Mouse (Mus musculus) embryonic facial prominence, embryonic 11.5 days (tissue): ENCODE measurements around the gene Plch2. TPM values are rescaled to one million over a fixed set of nuclear protein-coding genes. Genes with fewer than 3 reads are reported as not detected.

Source experiments
- ATAC-seq: fragments of 200-750 bp; cut with Nextera tagmentation; replicated peaks from 2 replicates; pipeline ENCODE4 v1.8.0; 2017; ENCODE audit warnings: low read depth; ENCODE audit not compliant: insufficient number of reproducible peaks, low FRiP score, low TSS enrichment
- DNase-seq: peaks from one replicate; pipeline ENCODE4 v3.0.0-alpha.2; 2015; ENCODE audit warnings: low spot score
- H3K27ac ChIP-seq: fragments of 300-500 bp; sonication (generic); replicated peaks from 2 replicates; pipeline ENCODE4 v1.5.1; 2014; ENCODE audit warnings: mild to moderate bottlenecking, low read depth, low read length, control low read depth
- H3K27me3 ChIP-seq: fragments of 300-500 bp; sonication (generic); 2 replicates; pipeline ENCODE4 v1.6.1; 2014; ENCODE audit warnings: mild to moderate bottlenecking, low read length, moderate library complexity, mixed read lengths; ENCODE audit not compliant: control insufficient read depth, insufficient read depth
- H3K36me3 ChIP-seq: fragments of 300-500 bp; sonication (generic); replicated peaks from 2 replicates; pipeline ENCODE4 v1.6.1; 2014; ENCODE audit warnings: low read depth, mild to moderate bottlenecking, low read length, moderate library complexity, mixed read lengths; ENCODE audit not compliant: control insufficient read depth, insufficient read depth
- H3K4me1 ChIP-seq: fragments of 300-500 bp; sonication (generic); 2 replicates; pipeline ENCODE4 v1.6.1; 2014; ENCODE audit warnings: low read length, mixed read lengths; ENCODE audit not compliant: control insufficient read depth, insufficient read depth
- H3K4me2 ChIP-seq: fragments of 300-500 bp; sonication (generic); 2 replicates; pipeline ENCODE4 v1.6.1; 2014; ENCODE audit warnings: low read depth, mild to moderate bottlenecking, control low read depth, low read length, moderate library complexity
- H3K4me3 ChIP-seq: fragments of 300-500 bp; sonication (generic); 2 replicates; pipeline ENCODE4 v1.5.1; 2014; ENCODE audit warnings: low read depth, low read length, control low read depth
- H3K9ac ChIP-seq: fragments of 300-500 bp; sonication (generic); replicated peaks from 2 replicates; pipeline ENCODE4 v1.6.1; 2014; ENCODE audit warnings: mild to moderate bottlenecking, control low read depth, low read length
- H3K9me3 ChIP-seq: fragments of 300-500 bp; sonication (generic); replicated peaks from 2 replicates; pipeline ENCODE4 v1.6.1; 2016; ENCODE audit warnings: mild to moderate bottlenecking, low read length, inconsistent platforms, mixed read lengths; ENCODE audit not compliant: control insufficient read depth
- WGBS: fragments of 180-500 bp; shearing (Covaris S2); extraction: QIAGEN DNeasy Blood & Tissue Kit; methylation state at CpG from one replicate; pipeline ENCODE4 v1.1.7; 2014; 5-methylcytosine and 5-hydroxymethylcytosine counted together
- polyA plus RNA-seq: library from polyadenylated mRNA; unstranded; fragments of >200 nt; fragmentation: Nextera tagmentation; extraction: Ambion mirVana; gene quantifications from 2 replicates; pipeline ENCODE4 v1.2.1, GENCODE M21; 2014

The Plch2 gene
- polyA plus RNA-seq, 1 experiment from 2014 or later = 1.4 TPM

GRCm38 (mm10) chr4:155012115-155012514 is 44.5 kb downstream of the Plch2 start:
- no peak overlapping the region for H3K4me3 ChIP-seq
- no peaks in the 10 kb centered on the region for H3K9me3 ChIP-seq
- H3K4me2 ChIP-seq = no peak overlapping the region
- H3K27ac ChIP-seq = no peak overlapping the region
- WGBS = 54% methylated on average over 2 of the region's 2 CpGs
- no peaks in the 10 kb centered on the region for H3K36me3 ChIP-seq
- ATAC-seq (no peak), DNase-seq (no peak)
- no peaks in the 10 kb centered on the region for H3K27me3 ChIP-seq
- H3K4me1 ChIP-seq = no peaks in the 10 kb centered on the region
- no peak overlapping the region for H3K9ac ChIP-seq

DNA sequence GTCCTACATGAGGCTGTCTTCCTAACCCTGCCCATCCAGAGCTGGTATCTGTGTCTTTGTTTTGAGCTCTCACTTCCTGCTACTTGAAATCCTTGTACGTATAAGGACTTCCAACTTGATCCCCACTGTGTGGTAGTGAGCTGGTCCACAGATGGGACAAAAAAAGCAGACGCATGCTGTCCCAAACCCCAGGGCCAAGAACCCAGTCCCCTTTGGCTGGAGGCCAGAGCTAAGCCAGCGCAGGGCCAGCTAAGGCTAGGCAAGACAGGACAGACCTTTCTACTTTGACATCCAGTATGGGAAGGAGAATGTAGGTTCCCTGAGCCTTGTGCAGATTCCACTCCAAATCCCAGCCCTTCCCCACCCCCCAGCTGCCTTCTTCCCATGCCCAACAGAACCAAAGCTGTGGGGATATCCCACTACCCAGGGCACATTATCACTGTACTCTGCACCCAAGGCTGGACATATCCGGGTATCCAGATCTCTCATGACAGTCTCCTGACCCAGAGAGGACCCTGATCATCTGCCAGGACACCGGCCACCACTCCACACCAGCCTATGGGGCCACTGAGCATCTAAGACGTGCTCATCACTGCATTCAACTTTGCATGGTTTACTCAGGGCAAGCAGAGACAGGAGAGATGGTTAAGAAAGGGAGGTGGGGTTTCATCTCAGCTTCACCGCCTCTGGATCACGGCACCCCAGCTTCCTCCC is 45.1 kb downstream of the Plch2 start:
- Histone ChIP-seq H3K9me3 (no peaks in the 10 kb centered on the region), H3K4me2 (no peak overlapping the region), H3K27me3 (no peaks in the 10 kb centered on the region), H3K36me3 (no peaks in the 10 kb centered on the region), H3K4me1 (no peaks in the 10 kb centered on the region), H3K9ac (no peak overlapping the region), H3K4me3 (no peak overlapping the region), H3K27ac (no peak overlapping the region)
- WGBS = 79% methylated on average over 8 of the region's 8 CpGs
- no peak for DNase-seq
- no peak for ATAC-seq

GRCm38 (mm10) chr4:155010870-155011269 is 45.7 kb downstream of the Plch2 start:
- Histone ChIP-seq H3K27ac (no peak overlapping the region), H3K27me3 (no peaks in the 10 kb centered on the region), H3K9ac (no peak overlapping the region), H3K4me2 (no peak overlapping the region), H3K4me3 (no peak overlapping the region), H3K36me3 (no peaks in the 10 kb centered on the region), H3K9me3 (no peaks in the 10 kb centered on the region), H3K4me1 (no peaks in the 10 kb centered on the region)
- WGBS = 88% methylated on average over 5 of the region's 5 CpGs
- DNase-seq (no peak), ATAC-seq (no peak)

DNA sequence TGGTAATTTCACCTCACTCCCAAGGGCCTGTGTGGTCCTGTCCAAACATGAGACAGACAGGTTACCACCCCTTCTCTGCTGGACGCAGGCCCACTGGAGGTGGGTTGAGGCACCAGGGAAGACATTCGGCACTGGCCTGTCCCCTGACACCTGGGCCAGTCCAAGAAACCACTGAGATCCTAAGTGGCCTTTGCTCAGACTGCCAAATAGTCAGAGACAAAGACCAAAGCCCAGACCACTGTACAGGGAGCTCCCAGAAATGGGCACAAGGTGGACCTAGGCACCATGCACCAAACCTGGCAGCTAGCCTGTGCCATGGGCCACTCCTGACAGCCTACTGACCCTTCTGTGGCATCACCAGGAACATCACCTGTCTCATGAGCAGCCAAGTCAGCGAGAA is 47.4 kb downstream of the Plch2 start:
- Histone ChIP-seq H3K27ac (no peak overlapping the region), H3K27me3 (no peaks in the 10 kb centered on the region), H3K4me3 (no peak overlapping the region), H3K36me3 (no peaks in the 10 kb centered on the region), H3K4me2 (no peak overlapping the region), H3K9ac (no peak overlapping the region), H3K9me3 (no peaks in the 10 kb centered on the region), H3K4me1 (no peaks in the 10 kb centered on the region)
- WGBS = 82% methylated on average over 3 of the region's 3 CpGs
- ATAC-seq (no peak), DNase-seq (no peak)

DNA sequence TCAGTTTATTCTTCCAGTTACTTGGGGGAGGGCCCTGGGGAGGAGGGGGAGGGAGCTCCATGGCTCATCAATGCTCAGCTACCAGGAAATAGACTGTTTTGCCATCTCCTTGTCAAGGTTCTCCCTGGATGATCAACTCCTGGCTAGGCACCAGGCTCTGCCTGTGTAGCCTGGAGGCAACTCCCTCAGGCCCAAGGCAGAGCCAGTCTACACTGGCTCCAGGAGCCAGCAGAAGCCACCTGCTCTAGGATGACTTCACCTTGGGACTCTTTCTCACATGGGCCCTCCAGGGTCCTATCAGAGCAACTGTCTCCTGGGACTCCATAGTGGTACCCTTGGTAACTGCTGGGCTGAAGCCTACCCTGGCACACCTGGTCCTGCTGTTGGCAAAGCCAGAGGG is 48.5 kb downstream of the Plch2 start:
- no peak for DNase-seq
- Histone ChIP-seq H3K4me3 (no peak overlapping the region), H3K9me3 (no peaks in the 10 kb centered on the region), H3K9ac (no peak overlapping the region), H3K36me3 (no peaks in the 10 kb centered on the region), H3K4me1 (no peaks in the 10 kb centered on the region), H3K27ac (no peak overlapping the region), H3K4me2 (no peak overlapping the region), H3K27me3 (no peaks in the 10 kb centered on the region)
- no peak for ATAC-seq

GRCm38 (mm10) chr4:155007641-155008040 is 48.9 kb downstream of the Plch2 start:
- Histone ChIP-seq H3K36me3 (no peaks in the 10 kb centered on the region), H3K27ac (no peak overlapping the region), H3K4me2 (no peak overlapping the region), H3K4me1 (no peaks in the 10 kb centered on the region), H3K27me3 (no peaks in the 10 kb centered on the region), H3K9me3 (no peaks in the 10 kb centered on the region), H3K4me3 (no peak overlapping the region), H3K9ac (no peak overlapping the region)
- DNase-seq = no peak
- ATAC-seq = no peak
- WGBS = 87% methylated on average over 3 of the region's 3 CpGs

- H3K4me2 ChIP-seq = no peak overlapping the region
- 52% methylated on average over 10 of the region's 10 CpGs for WGBS
- DNase-seq (no peak), ATAC-seq (no peak)
- no peaks in the 10 kb centered on the region for H3K36me3 ChIP-seq
- no peak overlapping the region for H3K9ac ChIP-seq
- H3K4me1 ChIP-seq = no peaks in the 10 kb centered on the region
- H3K27ac ChIP-seq = no peak overlapping the region
- H3K9me3 ChIP-seq = no peaks in the 10 kb centered on the region
- H3K27me3 ChIP-seq = no peaks in the 10 kb centered on the region
- no peak overlapping the region for H3K4me3 ChIP-seq
Measured at GRCm38 (mm10) chr4:155006296-155006695, 50.3 kb downstream of the Plch2 start.

- Histone ChIP-seq H3K4me3 (no peak overlapping the region), H3K9ac (no peak overlapping the region), H3K9me3 (no peaks in the 10 kb centered on the region), H3K36me3 (no peaks in the 10 kb centered on the region), H3K4me2 (no peak overlapping the region), H3K27me3 (no peaks in the 10 kb centered on the region), H3K27ac (no peak overlapping the region), H3K4me1 (no peaks in the 10 kb centered on the region)
- ATAC-seq (no peak), DNase-seq (no peak)
- WGBS = 86% methylated on average over 3 of the region's 3 CpGs
Measured at GRCm38 (mm10) chr4:155005278-155005677, 51.3 kb downstream of the Plch2 start.
